Mouse (Mus musculus): ENCODE results near the gene Vezf1. TPM values are rescaled to one million over a fixed set of nuclear protein-coding genes. Genes with fewer than 3 reads are reported as not detected.

Vezf1 gene
- total and polyA plus RNA-seq, 3 experiments = 8.0 to 20.8 TPM; not detected in 1

DNA sequence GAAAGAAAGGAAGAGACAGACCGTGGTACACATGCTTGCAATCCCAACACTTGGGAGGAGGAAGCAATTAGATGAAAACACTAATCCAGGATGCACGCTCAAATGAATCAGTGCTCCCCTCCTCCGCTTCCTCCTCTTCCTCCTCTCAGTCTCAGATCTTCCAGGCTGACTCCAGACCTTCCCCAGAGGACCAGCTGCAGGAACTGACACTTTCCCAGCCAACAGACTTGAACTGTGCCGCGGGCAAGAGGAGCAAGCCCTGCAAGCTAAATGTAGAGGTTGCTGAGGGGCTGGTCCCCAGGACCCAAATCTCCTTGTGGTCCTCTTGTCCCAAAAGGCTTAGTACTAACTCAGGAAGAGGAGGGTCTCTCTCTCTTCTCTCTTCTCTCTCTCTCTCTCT lies 21.1 kb downstream of the Vezf1 start:
- Histone ChIP-seq H3K79me2 (ENCODE audit: control insufficient read depth, insufficient read depth, low read length, poor library complexity) (no peaks in the 10 kb centered on the region), H3K27ac (ENCODE audit: control insufficient read depth, low read depth, low read length) (no peak overlapping the region), H3K9me3 (replicated peaks; ENCODE audit: insufficient read depth, low read length) (no peaks in the 10 kb centered on the region), H3K27me3 (ENCODE audit: control insufficient read depth in 1 of 2, insufficient read depth in 2 of 2, low read length in 2 of 2) (no peaks in the 10 kb centered on the region; a peak in 1 of 4 replicates), H3K36me3 (ENCODE audit: control insufficient read depth in 1 of 2, insufficient read depth in 2 of 2, low read length in 2 of 2) (no peaks in the 10 kb centered on the region), H3K4me1 (ENCODE audit: control insufficient read depth in 1 of 2, insufficient read depth in 2 of 2, low read length in 2 of 2) (no peaks in the 10 kb centered on the region), H3K9ac (ENCODE audit: control insufficient read depth, low read depth, low read length, poor library complexity, severe bottlenecking) (no peak overlapping the region), H3K4me3 (ENCODE audit: control insufficient read depth in 1 of 2, insufficient read depth in 1 of 2, low read depth in 2 of 2, low read length in 2 of 2) (no peak overlapping the region)
- no peak for DNase-seq (ENCODE audit: low read depth, low spot score)
- no peak for TF ChIP-seq NELFE (IDR thresholded peaks at IDR 0.05; ENCODE audit: low read depth, low read length)
- TF ChIP-seq E2F4 (IDR thresholded peaks at IDR 0.05; ENCODE audit: borderline replicate concordance, low read depth, low read length) = no peak
- TF ChIP-seq ELF1 (IDR thresholded peaks at IDR 0.05; ENCODE audit: low read depth, low read length) = no peak
- no peak for TF ChIP-seq GATA1 (IDR thresholded peaks at IDR 0.05; ENCODE audit: low read depth, low read length)
- TF ChIP-seq CHD1 (IDR thresholded peaks at IDR 0.05; ENCODE audit: low read depth, low read length) = no peak

DNA sequence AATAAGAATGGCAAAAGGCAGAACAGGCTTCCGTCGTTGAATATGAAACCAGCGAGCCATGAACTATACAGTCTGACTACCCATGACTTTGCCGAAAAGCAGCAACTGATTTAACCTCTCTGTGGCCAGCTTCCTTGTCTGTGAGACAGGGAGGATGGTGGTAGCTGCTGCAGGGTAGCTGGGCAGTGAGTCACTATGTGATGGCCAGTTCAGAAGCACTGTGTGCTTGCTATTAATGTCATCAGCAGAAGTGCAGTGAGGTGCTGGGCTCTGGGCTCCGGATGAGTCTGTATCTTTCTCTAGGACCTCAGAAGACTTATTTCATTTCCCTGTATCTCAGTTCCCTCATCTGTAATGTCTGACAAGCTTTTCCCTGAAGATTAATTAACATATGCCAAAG lies 22.2 kb downstream of the Vezf1 start:
- no peak overlapping the region for H3K4me3 ChIP-seq (ENCODE audit: control insufficient read depth in 1 of 2, insufficient read depth in 1 of 2, low read depth in 2 of 2, low read length in 2 of 2)
- no peaks in the 10 kb centered on the region for H3K4me1 ChIP-seq (ENCODE audit: control insufficient read depth in 1 of 2, insufficient read depth in 2 of 2, low read length in 2 of 2)
- TF ChIP-seq ETS1 (IDR thresholded peaks at IDR 0.05; ENCODE audit: low read depth, low read length) (no peak), EP300 (IDR thresholded peaks at IDR 0.05; ENCODE audit: low read depth in 1 of 2, low read length in 2 of 2) (no peak), UBTF (IDR thresholded peaks at IDR 0.05; ENCODE audit: borderline replicate concordance, insufficient read depth, low read depth, low read length) (no peak), POLR2AphosphoS5 (IDR thresholded peaks at IDR 0.05; ENCODE audit: borderline replicate concordance, low read depth, low read length) (no peak), ZKSCAN1 (IDR thresholded peaks at IDR 0.05; ENCODE audit: low read depth, low read length) (no peak), HCFC1 (IDR thresholded peaks at IDR 0.05; ENCODE audit: low read depth, low read length) (no peak), TBP (IDR thresholded peaks at IDR 0.05; ENCODE audit: low read depth, low read length) (no peak), TCF12 (IDR thresholded peaks at IDR 0.05; ENCODE audit: low read depth, low read length) (no peak), TAL1 (IDR thresholded peaks at IDR 0.05; ENCODE audit: low read length) (no peak)
- no peak for DNase-seq (ENCODE audit: low read depth, low spot score)
- no peaks in the 10 kb centered on the region for H3K36me3 ChIP-seq (ENCODE audit: control insufficient read depth in 1 of 2, insufficient read depth in 2 of 2, low read length in 2 of 2)
- H3K27me3 ChIP-seq (ENCODE audit: control insufficient read depth in 1 of 2, insufficient read depth in 2 of 2, low read length in 2 of 2) = no peaks in the 10 kb centered on the region; a peak in 1 of 4 replicates
- H3K79me2 ChIP-seq (ENCODE audit: control insufficient read depth, insufficient read depth, low read length, poor library complexity) = no peaks in the 10 kb centered on the region
- H3K9me3 ChIP-seq (replicated peaks; ENCODE audit: insufficient read depth, low read length) = no peaks in the 10 kb centered on the region
- H3K9ac ChIP-seq (ENCODE audit: control insufficient read depth, low read depth, low read length, poor library complexity, severe bottlenecking) = no peak overlapping the region
- no peak overlapping the region for H3K27ac ChIP-seq (ENCODE audit: control insufficient read depth, low read depth, low read length)

DNA sequence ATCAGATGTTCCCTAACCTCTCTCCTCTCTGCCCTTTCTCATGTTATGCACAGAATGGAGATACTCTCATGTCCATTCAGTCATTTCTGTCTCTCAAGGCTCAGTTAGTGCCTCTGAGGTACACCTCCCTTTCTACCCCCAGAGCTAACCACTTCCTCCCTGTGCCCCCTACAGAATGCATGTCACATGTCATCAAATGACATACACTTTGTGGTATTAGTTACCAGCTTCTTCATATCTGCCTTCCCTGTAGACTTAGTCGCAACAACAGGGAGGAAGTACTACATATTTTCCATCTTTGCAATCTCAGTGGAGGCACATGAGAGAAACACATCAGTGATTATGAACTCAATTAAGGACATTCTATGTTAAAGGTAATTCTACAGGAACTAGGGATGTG lies 23.9 kb downstream of the Vezf1 start:
- H3K27me3 ChIP-seq (ENCODE audit: control insufficient read depth in 1 of 2, insufficient read depth in 2 of 2, low read length in 2 of 2) = peaks cover 2 to 8% of the 10 kb centered on the region in 2 experiments; a peak in 3 of 4 replicates
- H3K4me3 ChIP-seq (ENCODE audit: control insufficient read depth in 1 of 2, insufficient read depth in 1 of 2, low read depth in 2 of 2, low read length in 2 of 2) = no peak overlapping the region
- H3K9ac ChIP-seq (ENCODE audit: control insufficient read depth, low read depth, low read length, poor library complexity, severe bottlenecking) = no peak overlapping the region
- H3K79me2 ChIP-seq (ENCODE audit: control insufficient read depth, insufficient read depth, low read length, poor library complexity) = no peaks in the 10 kb centered on the region
- TF ChIP-seq MYB (IDR thresholded peaks at IDR 0.05; ENCODE audit: low read depth, low read length) (no peak), POLR2AphosphoS5 (IDR thresholded peaks at IDR 0.05; ENCODE audit: borderline replicate concordance, low read depth, low read length) (no peak), ETS1 (IDR thresholded peaks at IDR 0.05; ENCODE audit: low read depth, low read length) (no peak), HCFC1 (IDR thresholded peaks at IDR 0.05; ENCODE audit: low read depth, low read length) (no peak), ZMIZ1 (IDR thresholded peaks at IDR 0.05; ENCODE audit: low read depth, low read length) (no peak), SIN3A (IDR thresholded peaks at IDR 0.05; ENCODE audit: low read length) (no peak), MYC (IDR thresholded peaks at IDR 0.05; ENCODE audit: low read depth, low read length) (no peak)
- H3K27ac ChIP-seq (ENCODE audit: control insufficient read depth, low read depth, low read length) = no peak overlapping the region
- DNase-seq (ENCODE audit: low read depth, low spot score) = peak; percentile 33
- no peaks in the 10 kb centered on the region for H3K9me3 ChIP-seq (replicated peaks; ENCODE audit: insufficient read depth, low read length)
- H3K36me3 ChIP-seq (ENCODE audit: control insufficient read depth in 1 of 2, insufficient read depth in 2 of 2, low read length in 2 of 2) = no peaks in the 10 kb centered on the region
- H3K4me1 ChIP-seq (ENCODE audit: control insufficient read depth in 1 of 2, insufficient read depth in 2 of 2, low read length in 2 of 2) = no peaks in the 10 kb centered on the region
